Mouse (Mus musculus) heart, adult 2 months (tissue): Measurements from ENCODE around the gene S100a13.

ENCODE experiments used
- CTCF ChIP-seq: fragments of 200-600 bp; IDR thresholded peaks from 2 replicates; pipeline ENCODE4 v1.8.1; 2022; ENCODE audit warnings: antibody characterized with exemption, mild to moderate bottlenecking, moderate library complexity
- EP300 ChIP-seq: fragments of 200-500 bp; IDR thresholded peaks from 2 replicates; pipeline ENCODE4 v1.6.1; 2011; ENCODE audit warnings: low read depth, low read length, control low read depth; ENCODE audit not compliant: insufficient read depth
- POLR2A ChIP-seq: fragments of 200-500 bp; IDR thresholded peaks from 2 replicates; pipeline ENCODE4 v1.6.1; 2011; ENCODE audit warnings: mild to moderate bottlenecking, low read depth, low read length, control low read depth; ENCODE audit not compliant: insufficient read depth

GRCm38 (mm10) chr3:90466311-90466766 is 47.9 kb upstream of the S100a13 start:
- peak; percentile 92 for TF ChIP-seq CTCF
- TF ChIP-seq POLR2A = no peak
- peak; percentile 87; the same call in 1 of the 2 replicates for TF ChIP-seq EP300
